Mouse (Mus musculus) limb, embryonic 14.5 days (tissue): Measurements from ENCODE around the gene Ankrd40. TPM values are rescaled to one million over a fixed set of nuclear protein-coding genes. Genes with fewer than 3 reads are reported as not detected.

Experiments
- ATAC-seq: fragments of 200-750 bp; cut with Nextera tagmentation; 2 replicates; pipeline ENCODE4 v1.8.0; 2017; ENCODE audit warnings: low read depth, moderate number of reproducible peaks, moderate TSS enrichment; ENCODE audit not compliant: low FRiP score
- DNase-seq: peaks from one replicate; pipeline ENCODE4 v3.0.0-alpha.2; 2015; ENCODE audit warnings: low spot score
- H3K27ac ChIP-seq: fragments of 300-500 bp; sonication (generic); replicated peaks from 2 replicates; pipeline ENCODE4 v1.5.1; 2014; ENCODE audit warnings: low read depth, mild to moderate bottlenecking, low read length, moderate library complexity, mixed read lengths
- H3K27me3 ChIP-seq: fragments of 300-500 bp; sonication (generic); 2 replicates; pipeline ENCODE4 v1.6.1; 2014; ENCODE audit warnings: low read length, mixed read lengths; ENCODE audit not compliant: control insufficient read depth, insufficient read depth
- H3K36me3 ChIP-seq: fragments of 300-500 bp; sonication (generic); 2 replicates; pipeline ENCODE4 v1.6.1; 2014; ENCODE audit warnings: mild to moderate bottlenecking, low read length, moderate library complexity, mixed read lengths; ENCODE audit not compliant: control insufficient read depth, insufficient read depth
- H3K4me1 ChIP-seq: fragments of 300-500 bp; sonication (generic); 2 replicates; pipeline ENCODE4 v1.6.1; 2014; ENCODE audit warnings: antibody characterized with exemption, low read length, mixed read lengths; ENCODE audit not compliant: control insufficient read depth, insufficient read depth
- H3K4me2 ChIP-seq: fragments of 300-500 bp; sonication (generic); replicated peaks from 2 replicates; pipeline ENCODE4 v1.6.1; 2014; ENCODE audit warnings: low read depth, mild to moderate bottlenecking, low read length, moderate library complexity; ENCODE audit not compliant: severe bottlenecking
- H3K4me3 ChIP-seq: fragments of 300-500 bp; sonication (generic); replicated peaks from 2 replicates; pipeline ENCODE4 v1.5.1; 2014; ENCODE audit warnings: low read length
- H3K9ac ChIP-seq: fragments of 300-500 bp; sonication (generic); 2 replicates; pipeline ENCODE4 v1.6.1; 2014; ENCODE audit warnings: mild to moderate bottlenecking, low read depth, low read length, moderate library complexity; ENCODE audit not compliant: severe bottlenecking
- H3K9me3 ChIP-seq: fragments of 300-500 bp; sonication (generic); 2 replicates; pipeline ENCODE4 v1.6.1; 2016; ENCODE audit warnings: low read length; ENCODE audit not compliant: control insufficient read depth
- POLR2A ChIP-seq: fragments of 200-500 bp; IDR thresholded peaks from 2 replicates; pipeline ENCODE4 v1.8.0; 2012; ENCODE audit warnings: inconsistent platforms, mild to moderate bottlenecking, moderate library complexity, borderline replicate concordance; ENCODE audit not compliant: insufficient read depth, insufficient read length; ENCODE audit errors: extremely low read depth
- WGBS: fragments of 180-500 bp; shearing (Covaris S2); extraction: QIAGEN DNeasy Blood & Tissue Kit; methylation state at CpG from one replicate; pipeline ENCODE4 v1.1.7; 2014; 5-methylcytosine and 5-hydroxymethylcytosine counted together
- polyA plus RNA-seq, 2 experiments: library from polyadenylated mRNA; depleted of rRNA in 1 of 2; stranded (reverse) in 1 of 2; unstranded in 1 of 2; fragments of >200 nt; fragmentation: Nextera tagmentation in 1 of 2; extraction: Ambion mirVana in 1 of 2; gene quantifications; 2 replicates each; pipeline versions ENCODE4 v1.2.1 to v1.2.3; 2012 to 2014

The Ankrd40 gene
- polyA plus RNA-seq, 2 experiments, result 30.3 to 74.4 TPM

GRCm38 (mm10) chr11:94314098-94314652, 13.6 kb upstream of the Ankrd40 start:
- H3K36me3 ChIP-seq, result no peaks in the 10 kb centered on the region

GRCm38 (mm10) chr11:94315308-94315707, 12.5 kb upstream of the Ankrd40 start:
- H3K4me3 ChIP-seq, result no peak overlapping the region
- H3K4me1 ChIP-seq, result peaks cover 3% of the 10 kb centered on the region; the same call in 1 of the 2 replicates
- H3K27me3 ChIP-seq, result no peaks in the 10 kb centered on the region
- no peak overlapping the region for H3K4me2 ChIP-seq
- 77% methylated on average over 1 of the region's 1 CpGs for WGBS
- no peak overlapping the region for H3K27ac ChIP-seq
- no peak for DNase-seq
- ATAC-seq, result no peak
- TF ChIP-seq POLR2A, result no peak
- H3K9me3 ChIP-seq, result no peaks in the 10 kb centered on the region
- no peak overlapping the region for H3K9ac ChIP-seq
- no peaks in the 10 kb centered on the region for H3K36me3 ChIP-seq

More at GRCm38 (mm10) chr11:94314098-94314652, 13.6 kb upstream of the Ankrd40 start:
- no peak overlapping the region for H3K4me3 ChIP-seq
- no peaks in the 10 kb centered on the region for H3K27me3 ChIP-seq
- DNase-seq (no peak), ATAC-seq (no peak)
- no peak for TF ChIP-seq POLR2A
- H3K4me1 ChIP-seq, result peaks cover 3% of the 10 kb centered on the region; the same call in 1 of the 2 replicates
- 74% methylated on average over 2 of the region's 2 CpGs for WGBS
- H3K9ac ChIP-seq, result no peak overlapping the region
- no peaks in the 10 kb centered on the region for H3K9me3 ChIP-seq
- no peak overlapping the region; the same call in 1 of the 2 replicates for H3K27ac ChIP-seq
- H3K4me2 ChIP-seq, result no peak overlapping the region

- Histone ChIP-seq H3K9me3 (no peaks in the 10 kb centered on the region), H3K27ac (no peak overlapping the region), H3K36me3 (no peaks in the 10 kb centered on the region), H3K9ac (no peak overlapping the region), H3K4me3 (no peak overlapping the region), H3K4me1 (peaks cover 3% of the 10 kb centered on the region; the same call in 1 of the 2 replicates), H3K4me2 (no peak overlapping the region), H3K27me3 (no peaks in the 10 kb centered on the region)
- no peak for ATAC-seq
- no peak for TF ChIP-seq POLR2A
- no peak for DNase-seq
- WGBS, result 89% methylated on average over 2 of the region's 2 CpGs
These were observed 11.3 kb upstream of the Ankrd40 start for GRCm38 (mm10) chr11:94316528-94316927.

- H3K27me3 ChIP-seq, result no peaks in the 10 kb centered on the region
- H3K9me3 ChIP-seq, result no peaks in the 10 kb centered on the region
- H3K36me3 ChIP-seq, result no peaks in the 10 kb centered on the region
- no peak for TF ChIP-seq POLR2A
- H3K27ac ChIP-seq, result no peak overlapping the region
- peaks cover 3% of the 10 kb centered on the region; the same call in 1 of the 2 replicates for H3K4me1 ChIP-seq
- H3K9ac ChIP-seq, result no peak overlapping the region
- ATAC-seq, result no peak
- H3K4me2 ChIP-seq, result no peak overlapping the region
- 63% methylated on average over 1 of the region's 1 CpGs for WGBS
- H3K4me3 ChIP-seq, result no peak overlapping the region
- no peak for DNase-seq
These were observed 10.8 kb upstream of the Ankrd40 start for GRCm38 (mm10) chr11:94317014-94317413.

GRCm38 (mm10) chr11:94317515-94317914, 10.3 kb upstream of the Ankrd40 start:
- Histone ChIP-seq H3K36me3 (no peaks in the 10 kb centered on the region), H3K9ac (no peak overlapping the region), H3K27me3 (no peaks in the 10 kb centered on the region), H3K4me2 (no peak overlapping the region), H3K9me3 (no peaks in the 10 kb centered on the region), H3K27ac (no peak overlapping the region), H3K4me3 (no peak overlapping the region), H3K4me1 (peaks cover 6% of the 10 kb centered on the region; the same call in 1 of the 2 replicates)
- TF ChIP-seq POLR2A, result no peak
- ATAC-seq (no peak), DNase-seq (no peak)
- 54% methylated on average over 4 of the region's 4 CpGs for WGBS

GRCm38 (mm10) chr11:94318056-94318455, 9.7 kb upstream of the Ankrd40 start:
- 87% methylated on average over 5 of the region's 5 CpGs for WGBS
- Histone ChIP-seq H3K9ac (no peak overlapping the region), H3K4me3 (no peak overlapping the region), H3K36me3 (no peaks in the 10 kb centered on the region), H3K9me3 (no peaks in the 10 kb centered on the region), H3K4me1 (peaks cover 10% of the 10 kb centered on the region; the same call in 1 of the 2 replicates), H3K4me2 (no peak overlapping the region), H3K27me3 (no peaks in the 10 kb centered on the region), H3K27ac (no peak overlapping the region)
- TF ChIP-seq POLR2A, result no peak
- DNase-seq, result no peak
- no peak for ATAC-seq
